Mouse (Mus musculus): ENCODE measurements around the gene Otos. TPM values are rescaled to one million over a fixed set of nuclear protein-coding genes. Genes with fewer than 3 reads are reported as not detected.

Otos gene
- polyA plus RNA-seq, 1 experiment: not detected

- WGBS: 55% methylated on average over 3 of the region's 3 CpGs
- no peaks in the 10 kb centered on the region for H3K4me1 ChIP-seq (ENCODE audit: control insufficient read depth, insufficient read depth, low read length)
- no peak overlapping the region for H3K27ac ChIP-seq (ENCODE audit: control insufficient read depth, insufficient read depth, low read depth, low read length, poor library complexity)
Observed at GRCm38 (mm10) chr1:92676676-92676975, 28.0 kb upstream of the Otos start.

GRCm38 (mm10) chr1:92675932-92676675, 27.5 kb upstream of the Otos start:
- no peak overlapping the region for H3K27ac ChIP-seq (ENCODE audit: control insufficient read depth, insufficient read depth, low read depth, low read length, poor library complexity)
- 11% methylated on average over 10 of the region's 10 CpGs for WGBS
- no peaks in the 10 kb centered on the region for H3K4me1 ChIP-seq (ENCODE audit: control insufficient read depth, insufficient read depth, low read length)
- H3K4me3 ChIP-seq (replicated peaks; ENCODE audit: control insufficient read depth, low read depth, low read length): no peak overlapping the region
- TF ChIP-seq CTCF (IDR thresholded peaks at IDR 0.05; ENCODE audit: control insufficient read depth, insufficient read depth, low read length) (no peak), POLR2A (IDR thresholded peaks at IDR 0.05; ENCODE audit: borderline replicate concordance, control insufficient read depth, low read depth, low read length) (no peak)

More at GRCm38 (mm10) chr1:92676676-92676975, 28.0 kb upstream of the Otos start:
- TF ChIP-seq POLR2A (IDR thresholded peaks at IDR 0.05; ENCODE audit: borderline replicate concordance, control insufficient read depth, low read depth, low read length): no peak
- no peak overlapping the region for H3K4me3 ChIP-seq (replicated peaks; ENCODE audit: control insufficient read depth, low read depth, low read length)

- no peaks in the 10 kb centered on the region for H3K4me1 ChIP-seq (ENCODE audit: control insufficient read depth, insufficient read depth, low read length)
- WGBS: 79% methylated on average over 5 of the region's 5 CpGs
- H3K27ac ChIP-seq (ENCODE audit: control insufficient read depth, insufficient read depth, low read depth, low read length, poor library complexity): no peak overlapping the region
- no peak for TF ChIP-seq CTCF (IDR thresholded peaks at IDR 0.05; ENCODE audit: control insufficient read depth, insufficient read depth, low read length)
- no peak for TF ChIP-seq POLR2A (IDR thresholded peaks at IDR 0.05; ENCODE audit: borderline replicate concordance, control insufficient read depth, low read depth, low read length)
- H3K4me3 ChIP-seq (replicated peaks; ENCODE audit: control insufficient read depth, low read depth, low read length): no peak overlapping the region
Observed at GRCm38 (mm10) chr1:92673258-92673782, 24.7 kb upstream of the Otos start.

- TF ChIP-seq POLR2A (IDR thresholded peaks at IDR 0.05; ENCODE audit: borderline replicate concordance, control insufficient read depth, low read depth, low read length): no peak
- TF ChIP-seq CTCF (IDR thresholded peaks at IDR 0.05; ENCODE audit: control insufficient read depth, insufficient read depth, low read length): no peak
- Histone ChIP-seq H3K4me3 (replicated peaks; ENCODE audit: control insufficient read depth, low read depth, low read length) (no peak overlapping the region), H3K27ac (ENCODE audit: control insufficient read depth, insufficient read depth, low read depth, low read length, poor library complexity) (no peak overlapping the region), H3K4me1 (ENCODE audit: control insufficient read depth, insufficient read depth, low read length) (no peaks in the 10 kb centered on the region)
- WGBS: 65% methylated on average over 4 of the region's 4 CpGs
Observed at GRCm38 (mm10) chr1:92671326-92671725, 22.7 kb upstream of the Otos start.

GRCm38 (mm10) chr1:92669430-92669829, 20.8 kb upstream of the Otos start:
- WGBS: 88% methylated on average over 3 of the region's 3 CpGs
- Histone ChIP-seq H3K4me3 (replicated peaks; ENCODE audit: control insufficient read depth, low read depth, low read length) (no peak overlapping the region), H3K4me1 (ENCODE audit: control insufficient read depth, insufficient read depth, low read length) (no peaks in the 10 kb centered on the region), H3K27ac (ENCODE audit: control insufficient read depth, insufficient read depth, low read depth, low read length, poor library complexity) (no peak overlapping the region)
- TF ChIP-seq CTCF (IDR thresholded peaks at IDR 0.05; ENCODE audit: control insufficient read depth, insufficient read depth, low read length) (no peak), POLR2A (IDR thresholded peaks at IDR 0.05; ENCODE audit: borderline replicate concordance, control insufficient read depth, low read depth, low read length) (no peak)

- WGBS: 30% methylated on average over 6 of the region's 6 CpGs
Observed at GRCm38 (mm10) chr1:92667106-92667505, 18.5 kb upstream of the Otos start.

GRCm38 (mm10) chr1:92659392-92659791, 10.8 kb upstream of the Otos start:
- no peaks in the 10 kb centered on the region; the same call in 1 of the 2 replicates for H3K4me1 ChIP-seq (ENCODE audit: control insufficient read depth, insufficient read depth, low read length)
- H3K27ac ChIP-seq (ENCODE audit: control insufficient read depth, insufficient read depth, low read depth, low read length, poor library complexity): no peak overlapping the region
- WGBS: 9% methylated on average over 5 of the region's 5 CpGs
- H3K4me3 ChIP-seq (replicated peaks; ENCODE audit: control insufficient read depth, low read depth, low read length): no peak overlapping the region
- TF ChIP-seq CTCF (IDR thresholded peaks at IDR 0.05; ENCODE audit: control insufficient read depth, insufficient read depth, low read length): no peak
- no peak for TF ChIP-seq POLR2A (IDR thresholded peaks at IDR 0.05; ENCODE audit: borderline replicate concordance, control insufficient read depth, low read depth, low read length)

More at GRCm38 (mm10) chr1:92667106-92667505, 18.5 kb upstream of the Otos start:
- Histone ChIP-seq H3K4me3 (replicated peaks; ENCODE audit: control insufficient read depth, low read depth, low read length) (no peak overlapping the region), H3K4me1 (ENCODE audit: control insufficient read depth, insufficient read depth, low read length) (no peaks in the 10 kb centered on the region), H3K27ac (ENCODE audit: control insufficient read depth, insufficient read depth, low read depth, low read length, poor library complexity) (no peak overlapping the region)
- TF ChIP-seq POLR2A (IDR thresholded peaks at IDR 0.05; ENCODE audit: borderline replicate concordance, control insufficient read depth, low read depth, low read length) (no peak), CTCF (IDR thresholded peaks at IDR 0.05; ENCODE audit: control insufficient read depth, insufficient read depth, low read length) (no peak)

GRCm38 (mm10) chr1:92657025-92657820, 8.6 kb upstream of the Otos start:
- H3K4me1 ChIP-seq (ENCODE audit: control insufficient read depth, insufficient read depth, low read length): no peaks in the 10 kb centered on the region; the same call in 1 of the 2 replicates

More at GRCm38 (mm10) chr1:92657025-92657820, 8.6 kb upstream of the Otos start:
- Histone ChIP-seq H3K27ac (ENCODE audit: control insufficient read depth, insufficient read depth, low read depth, low read length, poor library complexity) (no peak overlapping the region), H3K4me3 (replicated peaks; ENCODE audit: control insufficient read depth, low read depth, low read length) (no peak overlapping the region)
- no peak for TF ChIP-seq CTCF (IDR thresholded peaks at IDR 0.05; ENCODE audit: control insufficient read depth, insufficient read depth, low read length)
- no peak for TF ChIP-seq POLR2A (IDR thresholded peaks at IDR 0.05; ENCODE audit: borderline replicate concordance, control insufficient read depth, low read depth, low read length)
- WGBS: 83% methylated on average over 11 of the region's 11 CpGs
